Mouse (Mus musculus): ENCODE data around the gene Olfr747. TPM values are rescaled to one million over a fixed set of nuclear protein-coding genes. Genes with fewer than 3 reads are reported as not detected.
"Not testable (repeated sequence)": the region's sequence is repeated elsewhere in the genome, so short reads cannot be mapped to it uniquely, and the experiment has no call there.

The Olfr747 gene
- polyA plus RNA-seq (2015; fragmentation: Nextera tagmentation; extraction: Ambion mirVana): not detected in 2 replicates

DNA sequence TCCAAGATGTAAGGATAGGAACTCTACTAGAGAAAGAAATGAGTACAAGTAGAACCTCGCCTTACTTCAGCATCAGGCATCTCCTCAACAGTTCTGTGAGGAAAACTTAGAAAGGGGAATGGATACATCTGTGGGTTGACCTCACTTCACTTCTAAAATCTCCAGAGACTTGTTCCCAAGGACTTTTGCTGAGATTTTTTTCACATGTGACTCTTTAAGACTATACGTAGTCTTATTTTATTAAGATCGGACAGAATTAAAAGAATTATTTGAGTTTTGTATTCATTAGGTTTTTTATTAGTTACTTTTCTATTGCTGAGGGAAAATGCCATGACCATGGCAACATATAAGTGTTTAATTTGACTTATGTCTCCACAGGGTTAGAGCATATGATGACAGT is at the start of gene Olfr747:
TSS of gene Olfr747 (minus strand) at position 101 of the 400 bp plus-strand sequence.
- ATAC-seq: no peak
- Histone ChIP-seq H3K27ac (ENCODE audit: low read depth, low read length) (no peak within 1 kb of the TSS), H3K4me1 (replicated peaks; ENCODE audit: control insufficient read depth, insufficient read depth, low read length) (no peaks in the 10 kb centered on the region), H3K9ac (ENCODE audit: low read depth, low read length) (no peak within 1 kb of the TSS), H3K27me3 (replicated peaks; ENCODE audit: control insufficient read depth, insufficient read depth, low read length) (no peaks in the 10 kb centered on the region), H3K4me3 (ENCODE audit: low read depth, low read length) (no peak within 1 kb of the TSS), H3K4me2 (replicated peaks; ENCODE audit: low read depth) (no peak within 1 kb of the TSS), H3K9me3 (ENCODE audit: control insufficient read depth) (no peaks in the 10 kb centered on the region), H3K36me3 (ENCODE audit: control insufficient read depth, insufficient read depth) (no peaks in the 10 kb centered on the region)
- WGBS: 90% methylated on average over 3 of the region's 3 CpGs
- no peak for TF ChIP-seq CTCF (IDR thresholded peaks at IDR 0.05; ENCODE audit: low read depth)

DNA sequence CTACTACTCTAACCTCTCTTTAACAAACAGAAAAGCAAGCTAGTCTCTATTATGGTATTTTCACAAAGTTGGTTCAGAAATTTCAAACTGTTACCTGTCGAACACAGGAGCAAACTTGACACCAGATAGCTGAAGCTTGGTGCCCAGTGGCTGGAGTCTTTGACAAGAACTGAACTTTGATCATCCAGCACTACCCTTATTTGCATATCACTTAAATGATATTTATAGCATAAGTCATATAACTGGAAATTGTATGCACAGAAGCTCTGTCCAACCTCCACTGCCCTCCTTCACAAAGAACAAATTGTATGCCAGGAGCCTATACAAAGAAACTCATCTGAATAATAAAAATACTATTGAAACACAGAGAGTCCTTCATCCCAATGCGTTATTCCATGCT is 48.6 kb upstream of the Olfr747 start:
- TF ChIP-seq CTCF (IDR thresholded peaks at IDR 0.05; ENCODE audit: low read depth): no peak

DNA sequence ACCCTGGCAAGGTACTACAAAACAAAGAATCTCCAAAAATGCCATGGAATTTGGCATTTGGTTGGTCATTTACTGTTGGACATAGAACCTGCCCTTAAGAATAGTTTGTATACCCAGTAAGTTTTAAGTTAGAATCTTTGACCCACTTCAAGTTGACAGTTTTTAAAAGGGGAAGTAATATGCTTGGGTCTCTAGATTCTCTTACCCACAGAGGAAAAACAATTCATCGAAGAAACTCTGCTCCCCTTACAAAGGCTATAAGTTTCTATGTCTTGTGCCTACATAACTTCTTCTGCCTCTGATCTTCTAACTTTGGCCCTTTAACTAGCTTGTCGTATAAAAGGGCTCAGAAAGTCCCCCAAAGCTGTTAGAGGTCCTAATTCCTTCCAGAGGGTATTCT is 47.3 kb upstream of the Olfr747 start:
- Histone ChIP-seq H3K4me3 (ENCODE audit: low read depth, low read length) (no peak overlapping the region), H3K9ac (ENCODE audit: low read depth, low read length) (no peak overlapping the region), H3K27ac (ENCODE audit: low read depth, low read length) (no peak overlapping the region), H3K27me3 (replicated peaks; ENCODE audit: control insufficient read depth, insufficient read depth, low read length) (no peaks in the 10 kb centered on the region), H3K9me3 (ENCODE audit: control insufficient read depth) (no peaks in the 10 kb centered on the region), H3K36me3 (ENCODE audit: control insufficient read depth, insufficient read depth) (no peaks in the 10 kb centered on the region), H3K4me2 (replicated peaks; ENCODE audit: low read depth) (no peak overlapping the region), H3K4me1 (replicated peaks; ENCODE audit: control insufficient read depth, insufficient read depth, low read length) (no peaks in the 10 kb centered on the region)
- TF ChIP-seq CTCF (IDR thresholded peaks at IDR 0.05; ENCODE audit: low read depth): no peak
- whole genome bisulfite sequencing: 78% methylated on average over 2 of the region's 2 CpGs
- ATAC-seq: no peak

More for the DNA sequence above, 48.6 kb upstream of the Olfr747 start:
- Histone ChIP-seq H3K9ac (ENCODE audit: low read depth, low read length) (no peak overlapping the region), H3K4me2 (replicated peaks; ENCODE audit: low read depth) (no peak overlapping the region), H3K4me1 (replicated peaks; ENCODE audit: control insufficient read depth, insufficient read depth, low read length) (no peaks in the 10 kb centered on the region), H3K4me3 (ENCODE audit: low read depth, low read length) (no peak overlapping the region), H3K27ac (ENCODE audit: low read depth, low read length) (no peak overlapping the region), H3K9me3 (ENCODE audit: control insufficient read depth) (no peaks in the 10 kb centered on the region), H3K27me3 (replicated peaks; ENCODE audit: control insufficient read depth, insufficient read depth, low read length) (no peaks in the 10 kb centered on the region), H3K36me3 (ENCODE audit: control insufficient read depth, insufficient read depth) (no peaks in the 10 kb centered on the region)
- WGBS: 31% methylated on average over 2 of the region's 2 CpGs
- no peak for ATAC-seq

DNA sequence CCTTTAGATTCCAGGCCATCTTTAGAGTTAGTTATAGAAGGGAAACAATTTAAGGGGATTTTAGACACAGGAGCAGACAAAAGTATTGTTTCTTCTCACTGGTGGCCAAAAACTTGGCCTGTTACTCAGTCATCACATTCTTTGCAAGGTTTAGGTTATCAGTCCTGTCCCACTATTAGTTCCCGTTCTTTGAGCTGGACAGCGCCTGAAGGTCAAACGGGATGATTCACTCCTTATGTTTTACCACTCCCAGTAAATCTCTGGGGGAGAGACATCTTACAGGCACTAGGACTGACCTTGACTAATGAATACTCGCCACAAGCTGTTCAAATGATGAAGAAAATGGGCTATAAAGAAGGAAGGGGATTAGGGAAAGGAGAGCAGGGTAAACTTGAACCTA is 29.4 kb upstream of the Olfr747 start:
- not testable (repeated sequence) for H3K4me1 ChIP-seq (replicated peaks; ENCODE audit: control insufficient read depth, insufficient read depth, low read length); H3K4me2 ChIP-seq (replicated peaks; ENCODE audit: low read depth); H3K36me3 ChIP-seq (ENCODE audit: control insufficient read depth, insufficient read depth); ATAC-seq; H3K27ac ChIP-seq (ENCODE audit: low read depth, low read length); H3K9me3 ChIP-seq (ENCODE audit: control insufficient read depth); H3K9ac ChIP-seq (ENCODE audit: low read depth, low read length); H3K27me3 ChIP-seq (replicated peaks; ENCODE audit: control insufficient read depth, insufficient read depth, low read length); H3K4me3 ChIP-seq (ENCODE audit: low read depth, low read length)
- 84% methylated on average over 3 of the region's 4 CpGs for WGBS

DNA sequence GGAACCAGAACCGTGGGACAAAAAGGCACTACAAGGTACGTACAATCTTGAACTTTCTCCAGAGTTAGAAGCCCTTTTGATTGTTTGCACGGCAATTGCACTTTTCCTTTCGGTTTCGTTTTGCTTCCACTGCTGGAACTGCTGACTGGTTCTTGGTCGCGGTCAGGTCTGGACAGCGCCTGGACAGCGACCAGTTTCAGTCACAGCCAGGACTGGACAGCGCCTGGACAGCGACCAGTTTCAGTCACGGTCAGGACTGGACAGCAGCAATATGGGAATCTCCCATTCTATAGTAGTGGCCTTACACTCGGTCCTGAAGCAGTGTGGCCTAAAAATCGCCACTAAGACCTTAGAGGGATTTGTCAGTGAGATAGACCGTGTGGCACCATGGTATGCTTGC is 26.9 kb upstream of the Olfr747 start:
- not testable (repeated sequence) for H3K4me1 ChIP-seq (replicated peaks; ENCODE audit: control insufficient read depth, insufficient read depth, low read length); H3K36me3 ChIP-seq (ENCODE audit: control insufficient read depth, insufficient read depth); H3K9ac ChIP-seq (ENCODE audit: low read depth, low read length); H3K27ac ChIP-seq (ENCODE audit: low read depth, low read length); ATAC-seq; H3K4me3 ChIP-seq (ENCODE audit: low read depth, low read length); H3K27me3 ChIP-seq (replicated peaks; ENCODE audit: control insufficient read depth, insufficient read depth, low read length); H3K4me2 ChIP-seq (replicated peaks; ENCODE audit: low read depth); H3K9me3 ChIP-seq (ENCODE audit: control insufficient read depth)
- 89% methylated on average over 15 of the region's 15 CpGs for WGBS

DNA sequence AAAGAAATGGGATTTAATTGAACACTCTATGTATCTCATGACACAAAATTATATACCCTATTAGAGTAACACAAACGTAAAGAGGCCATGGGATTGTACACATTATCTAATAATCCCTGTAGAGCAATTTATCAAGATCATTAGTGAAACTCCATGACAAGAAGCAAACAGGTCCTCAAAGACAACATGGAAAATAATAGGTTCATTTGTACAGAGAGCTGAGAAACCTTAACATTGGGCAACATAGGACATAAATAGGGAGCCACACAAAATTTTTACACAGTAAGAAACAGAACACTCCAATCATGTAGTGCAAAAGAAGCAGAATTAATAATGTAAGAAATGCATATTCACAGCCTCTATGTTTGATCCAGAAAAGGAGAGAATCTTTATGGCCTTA is 14.1 kb upstream of the Olfr747 start, which contains the start of gene Olfr748:
TSS of gene Olfr748 (plus strand) at position 301 of the 400 bp plus-strand sequence.
- WGBS: 63% methylated on average over 1 of the region's 1 CpGs
- no peak within 1 kb of the TSS for H3K4me2 ChIP-seq (replicated peaks; ENCODE audit: low read depth)
- no peaks in the 10 kb centered on the region for H3K36me3 ChIP-seq (ENCODE audit: control insufficient read depth, insufficient read depth)
- H3K4me1 ChIP-seq (replicated peaks; ENCODE audit: control insufficient read depth, insufficient read depth, low read length): no peaks in the 10 kb centered on the region
- ATAC-seq: no peak
- H3K4me3 ChIP-seq (ENCODE audit: low read depth, low read length): no peak within 1 kb of the TSS
- no peaks in the 10 kb centered on the region for H3K27me3 ChIP-seq (replicated peaks; ENCODE audit: control insufficient read depth, insufficient read depth, low read length)
- no peaks in the 10 kb centered on the region for H3K9me3 ChIP-seq (ENCODE audit: control insufficient read depth)
- TF ChIP-seq CTCF (IDR thresholded peaks at IDR 0.05; ENCODE audit: low read depth): no peak
- H3K27ac ChIP-seq (ENCODE audit: low read depth, low read length): no peak within 1 kb of the TSS
- H3K9ac ChIP-seq (ENCODE audit: low read depth, low read length): no peak within 1 kb of the TSS

DNA sequence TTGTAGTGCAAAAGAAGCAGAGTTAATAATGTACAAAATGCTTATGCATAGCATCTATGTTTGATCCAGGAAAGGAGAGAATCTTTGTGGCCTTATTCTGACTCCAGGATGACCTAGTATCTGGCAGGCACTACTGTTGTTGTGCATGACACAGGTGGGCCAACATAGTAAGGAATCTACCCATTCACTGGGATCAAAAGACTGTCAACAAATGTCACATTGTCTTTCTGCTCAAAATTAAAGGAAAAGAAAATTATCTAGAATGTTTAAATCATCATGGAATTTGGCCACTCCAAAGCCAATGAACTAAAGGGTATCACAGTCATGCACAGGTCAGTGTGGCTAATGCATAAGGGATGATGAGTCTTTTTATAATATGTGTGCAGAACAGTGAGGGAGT is 46.2 kb downstream of the Olfr747 start, which contains the start of gene Olfr746:
TSS of gene Olfr746 (plus strand) at position 301 of the 400 bp plus-strand sequence.
- ATAC-seq: no peak

More for the DNA sequence above, 46.2 kb downstream of the Olfr747 start, which contains the start of gene Olfr746:
- no peaks in the 10 kb centered on the region for H3K9me3 ChIP-seq (ENCODE audit: control insufficient read depth)
- H3K4me1 ChIP-seq (replicated peaks; ENCODE audit: control insufficient read depth, insufficient read depth, low read length): no peaks in the 10 kb centered on the region
- no peak within 1 kb of the TSS for H3K4me3 ChIP-seq (ENCODE audit: low read depth, low read length)
- H3K27ac ChIP-seq (ENCODE audit: low read depth, low read length): no peak within 1 kb of the TSS
- H3K9ac ChIP-seq (ENCODE audit: low read depth, low read length): no peak within 1 kb of the TSS
- no peak for TF ChIP-seq CTCF (IDR thresholded peaks at IDR 0.05; ENCODE audit: low read depth)
- H3K36me3 ChIP-seq (ENCODE audit: control insufficient read depth, insufficient read depth): no peaks in the 10 kb centered on the region
- no peaks in the 10 kb centered on the region for H3K27me3 ChIP-seq (replicated peaks; ENCODE audit: control insufficient read depth, insufficient read depth, low read length)
- no peak within 1 kb of the TSS for H3K4me2 ChIP-seq (replicated peaks; ENCODE audit: low read depth)
